Mouse (Mus musculus): ENCODE data around the gene Cacna2d4. TPM values are rescaled to one million over a fixed set of nuclear protein-coding genes. Genes with fewer than 3 reads are reported as not detected.

Cacna2d4 gene
- polyA plus RNA-seq, 1 experiment from 2014 or later = 0.45 TPM

DNA sequence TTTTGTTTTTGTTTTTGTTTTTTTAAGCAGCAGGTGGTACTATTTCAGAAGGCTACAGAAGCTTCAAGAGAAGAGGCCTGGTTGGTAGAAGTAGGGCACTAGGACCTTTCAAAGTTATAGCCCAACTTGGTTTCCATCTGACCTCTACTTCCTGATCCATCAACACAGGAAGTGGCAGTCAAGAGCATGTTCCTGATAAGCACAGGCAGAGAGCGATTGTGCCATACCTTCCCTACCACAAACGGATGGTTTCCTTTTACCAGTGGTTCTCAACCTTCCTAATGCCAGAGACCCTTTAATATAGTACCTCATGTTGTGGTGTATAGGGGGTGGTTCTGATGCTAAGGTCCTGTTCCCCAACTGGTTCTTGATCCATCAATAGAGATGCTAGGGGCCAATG, 141.3 kb downstream of the Cacna2d4 start:
- H3K36me3 ChIP-seq = no peaks in the 10 kb centered on the region
- no peak for ATAC-seq (ENCODE audit: low FRiP score, low read depth)
- H3K4me2 ChIP-seq = no peak overlapping the region
- H3K4me3 ChIP-seq = no peak overlapping the region
- no peak overlapping the region for H3K9ac ChIP-seq
- no peaks in the 10 kb centered on the region for H3K9me3 ChIP-seq
- H3K27me3 ChIP-seq = no peaks in the 10 kb centered on the region
- no peak overlapping the region for H3K27ac ChIP-seq (replicated peaks)
- no peaks in the 10 kb centered on the region for H3K4me1 ChIP-seq (replicated peaks)
- WGBS = 81% methylated on average over 2 of the region's 2 CpGs

- no peak overlapping the region for H3K27ac ChIP-seq (replicated peaks)
- H3K9ac ChIP-seq = no peak overlapping the region
- H3K27me3 ChIP-seq = no peaks in the 10 kb centered on the region
- no peaks in the 10 kb centered on the region for H3K36me3 ChIP-seq
- ATAC-seq (ENCODE audit: low FRiP score, low read depth) = no peak
- H3K4me2 ChIP-seq = no peak overlapping the region
- H3K4me1 ChIP-seq (replicated peaks) = no peaks in the 10 kb centered on the region
- no peak overlapping the region for H3K4me3 ChIP-seq
- 100% methylated on average over 1 of the region's 1 CpGs for WGBS
- no peaks in the 10 kb centered on the region for H3K9me3 ChIP-seq
These were observed 142.3 kb downstream of the Cacna2d4 start for GRCm38 (mm10) chr6:119378631-119379030.

DNA sequence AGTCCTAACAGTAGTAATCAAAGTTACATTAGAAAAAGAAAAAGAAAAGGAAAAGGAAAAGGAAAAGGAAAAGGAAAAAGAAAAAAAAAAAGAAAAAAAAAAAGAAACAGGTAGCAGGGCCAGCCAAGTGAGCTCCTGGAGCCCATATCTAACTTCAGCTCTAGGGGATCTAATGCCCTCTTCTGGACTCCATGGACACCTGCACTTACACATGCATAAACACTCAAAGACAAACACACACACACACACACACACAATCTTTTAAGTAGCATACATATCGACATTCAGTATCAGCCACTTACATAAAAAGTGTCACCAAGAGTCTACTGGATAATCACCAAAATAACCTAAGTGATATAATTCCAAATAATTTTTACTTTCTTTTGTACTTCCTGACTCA, 149.3 kb downstream of the Cacna2d4 start:
- no peak overlapping the region for H3K27ac ChIP-seq (replicated peaks)
- H3K4me2 ChIP-seq = no peak overlapping the region
- H3K4me1 ChIP-seq (replicated peaks) = peaks cover 27% of the 10 kb centered on the region
- no peak overlapping the region for H3K4me3 ChIP-seq
- H3K27me3 ChIP-seq = no peaks in the 10 kb centered on the region
- no peak overlapping the region for H3K9ac ChIP-seq
- no peaks in the 10 kb centered on the region for H3K9me3 ChIP-seq
- 100% methylated on average over 1 of the region's 1 CpGs for WGBS
- no peaks in the 10 kb centered on the region for H3K36me3 ChIP-seq
- ATAC-seq (ENCODE audit: low FRiP score, low read depth) = no peak

GRCm38 (mm10) chr6:119386421-119386820, 150.1 kb downstream of the Cacna2d4 start:
- H3K4me1 ChIP-seq (replicated peaks) = peaks cover 27% of the 10 kb centered on the region
- 87% methylated on average over 4 of the region's 4 CpGs for WGBS
- no peaks in the 10 kb centered on the region for H3K36me3 ChIP-seq
- H3K9me3 ChIP-seq = no peaks in the 10 kb centered on the region
- H3K9ac ChIP-seq = no peak overlapping the region
- no peaks in the 10 kb centered on the region for H3K27me3 ChIP-seq
- no peak overlapping the region for H3K4me3 ChIP-seq
- H3K4me2 ChIP-seq = no peak overlapping the region
- H3K27ac ChIP-seq (replicated peaks) = no peak overlapping the region
- ATAC-seq (ENCODE audit: low FRiP score, low read depth) = no peak

- no peaks in the 10 kb centered on the region for H3K27me3 ChIP-seq
- H3K4me1 ChIP-seq (replicated peaks) = peaks cover 27% of the 10 kb centered on the region
- no peak for ATAC-seq (ENCODE audit: low FRiP score, low read depth)
- H3K4me3 ChIP-seq = no peak overlapping the region
- no peaks in the 10 kb centered on the region for H3K9me3 ChIP-seq
- H3K27ac ChIP-seq (replicated peaks) = no peak overlapping the region
- WGBS = 93% methylated on average over 1 of the region's 1 CpGs
- H3K9ac ChIP-seq = no peak overlapping the region
- no peaks in the 10 kb centered on the region for H3K36me3 ChIP-seq
- peak overlapping the region; percentile 76 for H3K4me2 ChIP-seq
These were observed 150.5 kb downstream of the Cacna2d4 start for GRCm38 (mm10) chr6:119386821-119387220.

GRCm38 (mm10) chr6:119387801-119388649, 151.7 kb downstream of the Cacna2d4 start:
- Histone ChIP-seq H3K9ac (peak overlapping the region; percentile 89), H3K36me3 (no peaks in the 10 kb centered on the region), H3K9me3 (no peaks in the 10 kb centered on the region), H3K4me3 (peak overlapping the region; percentile 86), H3K27ac (replicated peaks) (peak overlapping the region; percentile 96), H3K4me1 (replicated peaks) (peaks cover 27% of the 10 kb centered on the region), H3K27me3 (no peaks in the 10 kb centered on the region), H3K4me2 (peak overlapping the region; percentile 76)
- ATAC-seq (ENCODE audit: low FRiP score, low read depth) = peak; percentile 89
- 1% methylated on average over 45 of the region's 76 CpGs for WGBS

GRCm38 (mm10) chr6:119388650-119389012, 152.3 kb downstream of the Cacna2d4 start:
- peak; percentile 99 for ATAC-seq (ENCODE audit: low FRiP score, low read depth)
- Histone ChIP-seq H3K4me1 (replicated peaks) (peaks cover 27% of the 10 kb centered on the region), H3K9me3 (no peaks in the 10 kb centered on the region), H3K36me3 (no peaks in the 10 kb centered on the region), H3K27me3 (no peaks in the 10 kb centered on the region), H3K4me3 (peak overlapping the region; percentile 86), H3K4me2 (peak overlapping the region; percentile 59), H3K9ac (peak overlapping the region; percentile 89), H3K27ac (replicated peaks) (peak overlapping the region; percentile 96)
- under 1% methylated on average over 46 of the region's 53 CpGs for WGBS

GRCm38 (mm10) chr6:119389089-119389488, 152.8 kb downstream of the Cacna2d4 start:
- H3K27me3 ChIP-seq = no peaks in the 10 kb centered on the region

DNA sequence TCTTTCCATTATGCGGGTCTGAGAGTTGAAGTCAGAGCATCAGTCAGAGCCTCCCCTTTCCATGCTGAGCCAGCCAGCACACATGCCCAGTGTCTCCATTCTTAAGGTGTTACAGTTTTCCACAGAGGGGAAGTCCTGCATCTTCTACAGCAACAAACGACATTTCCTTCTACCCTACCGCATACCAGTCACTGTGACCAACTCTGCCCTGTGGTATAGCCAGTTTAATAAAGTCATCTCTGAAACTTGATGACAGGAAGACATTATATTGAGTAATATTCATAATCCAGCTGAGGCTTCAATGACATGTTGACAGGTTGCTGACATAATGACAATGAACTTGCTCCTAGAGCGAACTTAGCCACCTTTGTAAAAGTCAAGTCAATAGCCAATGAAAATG, 154.4 kb downstream of the Cacna2d4 start:
- Histone ChIP-seq H3K27ac (replicated peaks) (no peak overlapping the region), H3K27me3 (no peaks in the 10 kb centered on the region), H3K9me3 (no peaks in the 10 kb centered on the region), H3K36me3 (no peaks in the 10 kb centered on the region), H3K4me2 (no peak overlapping the region), H3K9ac (no peak overlapping the region), H3K4me3 (no peak overlapping the region), H3K4me1 (replicated peaks) (peaks cover 27% of the 10 kb centered on the region)
- no peak for ATAC-seq (ENCODE audit: low FRiP score, low read depth)
- 89% methylated on average over 4 of the region's 4 CpGs for WGBS

More at GRCm38 (mm10) chr6:119389089-119389488, 152.8 kb downstream of the Cacna2d4 start:
- WGBS = 21% methylated on average over 10 of the region's 10 CpGs
- ATAC-seq (ENCODE audit: low FRiP score, low read depth) = no peak
- peaks cover 27% of the 10 kb centered on the region for H3K4me1 ChIP-seq (replicated peaks)
- no peaks in the 10 kb centered on the region for H3K9me3 ChIP-seq
- H3K36me3 ChIP-seq = no peaks in the 10 kb centered on the region
- peak overlapping the region; percentile 86 for H3K4me3 ChIP-seq
- H3K9ac ChIP-seq = peak overlapping the region; percentile 48
- peak overlapping the region; percentile 59 for H3K4me2 ChIP-seq
- peak overlapping the region; percentile 96 for H3K27ac ChIP-seq (replicated peaks)

DNA sequence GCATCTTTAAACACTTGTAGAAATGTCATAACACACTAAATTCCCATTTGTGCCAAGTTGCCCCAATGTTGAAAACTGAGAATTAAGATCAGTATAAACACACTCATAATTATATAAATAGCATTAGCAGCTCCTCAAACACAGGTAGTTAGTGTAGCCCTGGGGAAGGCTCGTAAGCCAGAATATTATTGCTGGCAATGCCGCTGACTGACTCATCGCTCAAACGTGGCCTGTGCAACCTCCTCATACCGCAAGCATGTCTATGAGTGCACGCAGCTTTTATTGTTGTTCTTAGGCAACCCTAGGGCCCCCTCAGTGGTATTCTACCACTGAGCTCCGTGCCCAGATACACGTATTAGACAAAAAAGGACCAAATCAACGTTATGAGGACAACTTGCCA, 156.5 kb downstream of the Cacna2d4 start:
- H3K4me1 ChIP-seq (replicated peaks) = peaks cover 12% of the 10 kb centered on the region
- H3K4me3 ChIP-seq = no peak overlapping the region
- no peaks in the 10 kb centered on the region for H3K36me3 ChIP-seq
- H3K27me3 ChIP-seq = no peaks in the 10 kb centered on the region
- H3K9ac ChIP-seq = no peak overlapping the region
- no peak for ATAC-seq (ENCODE audit: low FRiP score, low read depth)
- H3K9me3 ChIP-seq = no peaks in the 10 kb centered on the region
- no peak overlapping the region for H3K4me2 ChIP-seq
- no peak overlapping the region for H3K27ac ChIP-seq (replicated peaks)
- 81% methylated on average over 9 of the region's 9 CpGs for WGBS

DNA sequence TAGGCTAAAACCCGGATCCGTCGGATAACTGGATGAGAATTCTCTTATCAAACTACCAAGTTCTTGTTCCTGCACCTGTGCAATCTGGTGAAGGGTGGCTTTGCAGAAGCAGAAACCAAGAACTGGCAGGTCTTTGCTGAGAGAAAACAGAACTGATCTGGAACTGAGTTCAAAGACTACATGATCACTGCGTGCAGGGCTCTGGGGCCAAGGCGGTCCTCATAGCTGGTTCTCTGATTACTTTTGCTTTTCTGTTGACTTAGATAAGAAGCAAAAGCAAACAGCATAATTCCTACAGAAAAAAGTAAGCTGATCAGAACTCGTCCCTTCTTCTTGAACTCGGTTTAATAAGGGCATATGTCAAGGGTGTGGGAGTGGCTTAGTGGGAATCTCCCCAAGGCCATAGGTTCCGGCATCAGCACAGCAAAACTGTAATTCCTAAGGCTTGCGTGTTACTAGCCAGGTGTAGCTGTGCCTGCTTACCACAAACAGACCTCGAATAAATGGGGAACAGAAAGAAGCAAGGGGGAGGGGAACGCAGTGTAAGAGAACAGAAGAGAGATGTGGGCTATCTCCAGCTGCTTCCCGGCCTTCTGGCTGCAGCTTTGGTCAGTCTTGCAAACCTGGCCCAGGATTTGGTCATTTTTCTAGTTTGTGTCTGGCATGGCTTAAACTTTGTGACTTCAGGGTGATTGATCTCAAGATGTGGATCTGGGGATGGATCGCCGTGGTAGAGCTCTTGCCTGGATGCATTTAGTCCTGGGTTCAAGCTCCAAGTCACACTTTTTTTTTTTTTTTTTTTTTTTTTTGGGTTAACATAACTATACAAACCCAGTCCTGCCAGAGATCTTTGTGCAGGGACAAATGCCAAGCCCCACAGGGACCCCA, 159.3 kb downstream of the Cacna2d4 start:
- no peak for ATAC-seq (ENCODE audit: low FRiP score, low read depth)
- no peak overlapping the region for H3K9ac ChIP-seq
- H3K4me1 ChIP-seq (replicated peaks) = no peaks in the 10 kb centered on the region
- 87% methylated on average over 14 of the region's 14 CpGs for WGBS
- no peaks in the 10 kb centered on the region for H3K27me3 ChIP-seq
- no peaks in the 10 kb centered on the region for H3K36me3 ChIP-seq
- no peak overlapping the region for H3K27ac ChIP-seq (replicated peaks)
- no peaks in the 10 kb centered on the region for H3K9me3 ChIP-seq
- no peak overlapping the region for H3K4me2 ChIP-seq
- no peak overlapping the region for H3K4me3 ChIP-seq

- 67% methylated on average over 5 of the region's 5 CpGs for WGBS
- Histone ChIP-seq H3K27me3 (no peaks in the 10 kb centered on the region), H3K9me3 (no peaks in the 10 kb centered on the region), H3K36me3 (no peaks in the 10 kb centered on the region), H3K27ac (replicated peaks) (no peak overlapping the region), H3K4me2 (no peak overlapping the region), H3K4me1 (replicated peaks) (no peaks in the 10 kb centered on the region), H3K9ac (no peak overlapping the region), H3K4me3 (no peak overlapping the region)
- no peak for ATAC-seq (ENCODE audit: low FRiP score, low read depth)
These were observed 159.9 kb downstream of the Cacna2d4 start for GRCm38 (mm10) chr6:119396309-119396634.

Data from hindbrain, embryonic 15.5 days (tissue).